Mouse (Mus musculus): ENCODE measurements around the gene Cdk2ap1. TPM values are rescaled to one million over a fixed set of nuclear protein-coding genes. Genes with fewer than 3 reads are reported as not detected.
A peak's percentile ranks its signal among the peaks of the same experiment; 100 is the strongest.
"Not testable (repeated sequence)": the region's sequence is repeated elsewhere in the genome, so short reads cannot be mapped to it uniquely, and the experiment has no call there.

Cdk2ap1 gene
- polyA plus RNA-seq, 1 experiment from 2014 or later = 87.9 TPM

DNA sequence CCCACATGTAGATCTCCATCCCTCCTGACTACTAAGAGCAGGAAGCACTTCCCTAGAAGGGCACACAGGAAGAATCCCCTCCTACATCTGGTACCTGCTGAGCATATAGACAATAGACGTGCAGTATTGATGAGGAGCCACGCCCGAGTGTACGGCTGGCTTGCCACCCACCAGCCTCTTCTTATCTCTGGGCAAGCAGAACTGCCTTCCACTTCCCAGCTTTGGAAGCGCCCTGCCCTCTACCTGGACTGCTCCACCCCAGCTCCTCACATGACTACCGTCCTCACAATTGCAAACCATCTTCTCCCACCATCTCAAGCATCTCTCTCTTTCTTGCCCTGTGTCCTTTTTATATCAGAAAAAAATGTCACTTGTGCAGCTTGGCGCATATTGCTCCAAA lies 45.2 kb downstream of the Cdk2ap1 start:
- Histone ChIP-seq H3K27me3 (no peaks in the 10 kb centered on the region), H3K4me3 (no peak overlapping the region), H3K36me3 (peaks cover 51% of the 10 kb centered on the region), H3K4me1 (replicated peaks) (no peaks in the 10 kb centered on the region), H3K4me2 (no peak overlapping the region), H3K27ac (no peak overlapping the region), H3K9ac (no peak overlapping the region), H3K9me3 (replicated peaks) (no peaks in the 10 kb centered on the region)
- WGBS = 80% methylated on average over 7 of the region's 7 CpGs
- ATAC-seq (replicated peaks; ENCODE audit: insufficient number of reproducible peaks, insufficient read depth, low FRiP score, low read depth) = no peak

DNA sequence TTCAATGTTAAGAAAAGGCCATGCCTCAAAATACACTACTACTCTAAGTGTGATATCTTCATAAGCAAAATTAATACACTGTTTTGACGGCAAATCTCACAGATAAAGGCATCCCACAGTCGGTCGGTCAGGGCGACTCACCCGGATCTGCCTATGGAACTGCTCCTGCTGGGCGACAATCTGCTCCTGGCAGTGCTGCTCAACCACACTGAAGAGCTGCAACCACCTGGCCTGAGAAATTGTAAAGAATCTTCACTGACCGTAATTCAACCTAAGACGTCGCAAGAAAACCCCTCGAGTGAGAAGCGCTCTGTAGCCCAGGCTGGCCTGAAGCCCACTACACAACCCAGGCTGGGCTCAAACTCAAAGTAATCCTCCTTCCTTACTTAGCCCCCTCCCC lies 46.9 kb downstream of the Cdk2ap1 start:
- H3K4me2 ChIP-seq = no peak overlapping the region
- H3K27me3 ChIP-seq = no peaks in the 10 kb centered on the region
- 93% methylated on average over 11 of the region's 11 CpGs for WGBS
- peaks cover 56% of the 10 kb centered on the region for H3K36me3 ChIP-seq
- no peak for ATAC-seq (replicated peaks; ENCODE audit: insufficient number of reproducible peaks, insufficient read depth, low FRiP score, low read depth)
- no peaks in the 10 kb centered on the region for H3K9me3 ChIP-seq (replicated peaks)
- H3K4me1 ChIP-seq (replicated peaks) = no peaks in the 10 kb centered on the region
- H3K4me3 ChIP-seq = no peak overlapping the region
- no peak overlapping the region for H3K27ac ChIP-seq
- no peak overlapping the region for H3K9ac ChIP-seq

DNA sequence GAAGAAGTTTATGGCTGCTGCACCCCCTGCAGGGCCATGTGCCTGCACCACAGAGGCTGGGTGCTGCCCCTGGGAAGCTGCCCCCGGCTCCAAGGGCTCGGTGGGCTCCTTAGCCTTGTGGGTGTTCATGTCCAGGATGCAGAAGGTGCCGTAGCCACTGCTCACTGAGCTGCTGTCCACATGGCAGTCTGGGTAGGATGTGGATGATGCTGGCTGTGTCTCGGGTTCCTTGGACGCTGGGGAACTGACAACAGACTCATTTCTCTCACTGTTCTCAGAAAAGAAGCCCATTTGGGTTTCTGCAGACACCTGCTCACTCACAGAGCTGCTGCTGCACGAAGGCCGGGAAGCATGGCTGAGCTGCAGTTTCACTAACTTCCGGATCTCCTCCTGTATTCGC lies 47.4 kb downstream of the Cdk2ap1 start:
- no peaks in the 10 kb centered on the region for H3K9me3 ChIP-seq (replicated peaks)
- no peaks in the 10 kb centered on the region for H3K27me3 ChIP-seq
- no peak overlapping the region for H3K27ac ChIP-seq
- no peak for ATAC-seq (replicated peaks; ENCODE audit: insufficient number of reproducible peaks, insufficient read depth, low FRiP score, low read depth)
- H3K4me3 ChIP-seq = no peak overlapping the region
- WGBS = 91% methylated on average over 9 of the region's 9 CpGs
- peaks cover 54% of the 10 kb centered on the region for H3K36me3 ChIP-seq
- H3K4me1 ChIP-seq (replicated peaks) = no peaks in the 10 kb centered on the region
- no peak overlapping the region for H3K4me2 ChIP-seq
- H3K9ac ChIP-seq = no peak overlapping the region

DNA sequence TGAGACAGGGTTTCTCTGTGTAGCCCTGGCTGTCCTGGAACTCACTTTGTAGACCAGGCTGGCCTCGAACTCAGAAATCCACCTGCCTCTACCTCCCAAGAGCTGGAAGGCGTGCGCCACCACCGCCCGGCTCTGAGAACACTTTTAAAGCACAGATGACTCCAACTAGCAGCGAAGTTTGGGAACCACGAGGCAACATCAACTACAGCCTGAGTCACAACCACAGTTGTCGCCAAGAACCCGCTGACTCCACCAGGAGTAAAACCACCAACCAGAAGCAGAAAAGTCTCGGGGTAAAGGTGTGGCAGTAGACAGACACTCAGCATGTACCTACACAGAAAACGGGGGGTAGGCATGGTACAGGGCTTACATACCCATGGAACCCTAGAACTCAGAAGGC lies 52.8 kb downstream of the Cdk2ap1 start:
- Histone ChIP-seq H3K27ac (no peak overlapping the region), H3K36me3 (peaks cover 67% of the 10 kb centered on the region), H3K4me1 (replicated peaks) (no peaks in the 10 kb centered on the region; the same call in 1 of the 2 replicates), H3K27me3 (no peaks in the 10 kb centered on the region), H3K9ac (no peak overlapping the region), H3K4me3 (no peak overlapping the region), H3K9me3 (replicated peaks) (no peaks in the 10 kb centered on the region), H3K4me2 (no peak overlapping the region)
- 91% methylated on average over 11 of the region's 11 CpGs for WGBS
- ATAC-seq (replicated peaks; ENCODE audit: insufficient number of reproducible peaks, insufficient read depth, low FRiP score, low read depth) = no peak

DNA sequence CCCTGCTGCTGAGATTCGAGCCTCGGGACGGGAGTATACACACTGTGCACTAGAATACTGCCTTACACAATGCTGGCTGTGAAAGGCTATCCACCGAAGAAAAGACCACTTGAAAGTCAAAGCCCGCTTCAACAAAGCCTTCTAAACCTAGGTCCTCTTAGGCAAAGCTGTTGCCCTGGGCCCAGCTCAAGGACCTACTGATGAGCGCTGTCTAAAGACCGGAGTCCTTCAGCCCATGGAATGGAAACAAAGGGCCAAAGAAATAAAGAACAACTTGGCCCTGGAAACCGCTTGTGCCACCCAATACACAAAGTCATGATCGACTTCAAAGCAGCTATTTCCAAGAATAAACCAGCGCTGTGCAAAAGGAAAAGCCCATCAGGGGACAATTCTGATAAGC lies 53.7 kb downstream of the Cdk2ap1 start:
- Histone ChIP-seq H3K36me3 (peaks cover 60% of the 10 kb centered on the region), H3K27ac (no peak overlapping the region), H3K9ac (no peak overlapping the region), H3K4me2 (no peak overlapping the region), H3K4me3 (no peak overlapping the region), H3K27me3 (no peaks in the 10 kb centered on the region), H3K9me3 (replicated peaks) (no peaks in the 10 kb centered on the region), H3K4me1 (replicated peaks) (no peaks in the 10 kb centered on the region; the same call in 1 of the 2 replicates)
- WGBS = 67% methylated on average over 10 of the region's 10 CpGs
- ATAC-seq (replicated peaks; ENCODE audit: insufficient number of reproducible peaks, insufficient read depth, low FRiP score, low read depth) = no peak

DNA sequence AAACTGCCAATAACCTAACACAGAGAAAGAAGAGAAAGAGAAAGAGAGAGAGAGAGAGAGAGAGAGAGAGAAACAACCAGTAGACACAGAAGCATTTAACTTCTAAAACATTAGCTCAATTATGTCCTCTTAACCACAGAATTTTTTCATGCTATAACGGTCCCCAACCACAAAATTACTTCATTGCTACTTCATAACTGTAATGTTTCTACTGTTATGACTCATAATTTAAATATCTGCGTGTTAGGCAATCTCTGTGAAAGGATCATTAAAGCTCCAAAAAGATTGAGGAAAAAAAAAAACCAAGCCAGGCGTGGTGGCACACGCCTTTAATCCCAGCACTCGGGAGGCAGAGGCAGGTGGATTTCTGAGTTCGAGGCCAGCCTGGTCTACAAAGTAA lies 60.0 kb downstream of the Cdk2ap1 start:
- not testable (repeated sequence) for H3K4me1 ChIP-seq (replicated peaks); H3K27me3 ChIP-seq; H3K9me3 ChIP-seq (replicated peaks); H3K4me3 ChIP-seq; H3K4me2 ChIP-seq; ATAC-seq (replicated peaks; ENCODE audit: insufficient number of reproducible peaks, insufficient read depth, low FRiP score, low read depth); H3K27ac ChIP-seq; H3K9ac ChIP-seq
- 90% methylated on average over 6 of the region's 6 CpGs for WGBS
- peaks cover 50% of the 10 kb centered on the region for H3K36me3 ChIP-seq

DNA sequence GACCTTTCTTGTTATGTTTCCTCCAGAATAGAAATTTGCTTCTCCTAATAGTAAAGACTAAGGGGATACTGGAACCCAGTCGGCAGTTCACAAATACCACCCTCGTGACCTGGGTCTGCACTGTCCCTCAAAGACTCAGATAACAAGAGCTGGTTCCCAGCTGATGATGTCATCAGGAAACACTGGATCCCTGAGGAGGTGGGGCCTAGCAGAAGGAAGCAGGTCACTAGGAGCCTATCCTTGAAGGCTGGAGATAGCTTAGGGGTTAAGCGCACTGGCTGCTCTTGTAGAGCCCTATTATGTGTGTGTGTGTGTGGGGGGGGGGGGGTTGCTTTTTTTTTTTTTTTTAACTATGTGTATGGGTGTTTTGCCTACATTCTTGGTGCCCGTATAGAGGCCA lies 62.8 kb downstream of the Cdk2ap1 start:
- WGBS = 44% methylated on average over 4 of the region's 4 CpGs

DNA sequence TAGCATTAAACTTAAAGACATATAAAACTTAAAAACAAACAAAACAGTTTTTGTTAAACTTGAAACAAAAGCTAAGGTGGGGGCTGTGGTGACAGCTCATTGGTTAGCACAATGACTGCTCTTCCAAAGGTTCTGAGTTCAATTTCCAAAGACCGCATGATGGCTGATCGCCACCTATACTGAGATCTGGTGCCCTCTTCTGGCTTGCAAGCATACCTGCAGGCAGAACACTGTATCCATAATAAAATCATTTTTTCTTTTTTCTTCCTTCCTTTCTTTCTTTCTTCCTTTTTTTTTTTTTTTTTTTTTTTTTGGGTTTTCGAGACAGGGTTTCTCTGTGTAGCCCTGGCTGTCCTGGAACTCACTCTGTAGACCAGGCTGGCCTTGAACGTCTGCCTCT lies 63.6 kb downstream of the Cdk2ap1 start:
- H3K4me1 ChIP-seq (replicated peaks); H3K27ac ChIP-seq; H3K27me3 ChIP-seq; H3K9ac ChIP-seq; H3K4me2 ChIP-seq; H3K9me3 ChIP-seq (replicated peaks); ATAC-seq (replicated peaks; ENCODE audit: insufficient number of reproducible peaks, insufficient read depth, low FRiP score, low read depth); H3K4me3 ChIP-seq: not testable (repeated sequence)
- H3K36me3 ChIP-seq = peaks cover 42% of the 10 kb centered on the region
- 53% methylated on average over 4 of the region's 4 CpGs for WGBS

More for the DNA sequence above, 62.8 kb downstream of the Cdk2ap1 start:
- Histone ChIP-seq H3K4me3 (no peak overlapping the region), H3K4me2 (no peak overlapping the region), H3K4me1 (replicated peaks) (peaks cover 3% of the 10 kb centered on the region), H3K9ac (no peak overlapping the region), H3K36me3 (peaks cover 40% of the 10 kb centered on the region), H3K27me3 (no peaks in the 10 kb centered on the region), H3K9me3 (replicated peaks) (no peaks in the 10 kb centered on the region), H3K27ac (no peak overlapping the region; the same call in 1 of the 2 replicates)
- 0 out of 2 replicates have a peak, but pooled peaks have one; percentile 35 for ATAC-seq (replicated peaks; ENCODE audit: insufficient number of reproducible peaks, insufficient read depth, low FRiP score, low read depth)

DNA sequence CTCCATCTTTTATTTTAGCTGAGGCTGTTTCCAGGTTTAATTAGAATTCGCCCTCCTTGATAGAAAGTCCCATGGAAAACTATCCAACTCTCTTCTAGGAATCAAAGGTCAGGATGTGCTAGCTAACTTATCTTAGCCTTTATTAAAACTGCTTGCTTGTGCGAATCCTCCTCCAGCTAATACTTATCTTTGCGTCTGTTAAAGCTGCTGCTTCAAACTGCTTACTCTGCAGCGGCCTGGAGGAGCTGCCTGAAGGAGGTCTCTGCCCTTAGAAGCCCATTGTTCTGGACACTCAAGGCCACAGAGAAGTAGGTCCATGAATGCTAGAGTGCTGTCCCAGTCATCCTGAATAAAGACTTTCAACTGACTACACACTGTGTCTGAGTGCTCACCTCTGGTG lies 66.4 kb downstream of the Cdk2ap1 start:
- no peak for ATAC-seq (replicated peaks; ENCODE audit: insufficient number of reproducible peaks, insufficient read depth, low FRiP score, low read depth)
- Histone ChIP-seq H3K27ac (no peak overlapping the region), H3K4me2 (no peak overlapping the region), H3K27me3 (no peaks in the 10 kb centered on the region), H3K4me1 (replicated peaks) (peaks cover 8% of the 10 kb centered on the region), H3K4me3 (no peak overlapping the region), H3K9ac (no peak overlapping the region), H3K36me3 (peaks cover 46% of the 10 kb centered on the region), H3K9me3 (replicated peaks) (no peaks in the 10 kb centered on the region)
- WGBS = 85% methylated on average over 4 of the region's 4 CpGs

Other genes with a start within 250 kb of the Cdk2ap1 start
- 67.6 and 75.3 TPM in 2 replicates for gene Arl6ip4, start 247.0 kb downstream of the Cdk2ap1 start, polyA plus RNA-seq (2015; fragmentation: Nextera tagmentation; extraction: Ambion mirVana)
- 4.9 and 7.9 TPM in 2 replicates for gene Pitpnm2, start 113.3 kb downstream of the Cdk2ap1 start, polyA plus RNA-seq (2015; fragmentation: Nextera tagmentation; extraction: Ambion mirVana)
- gene Mphosph9, start 35.1 kb downstream of the Cdk2ap1 start, polyA plus RNA-seq (2015; fragmentation: Nextera tagmentation; extraction: Ambion mirVana) = 10.2 TPM in 2 replicates
- gene 2810006K23Rik, start 35.0 kb downstream of the Cdk2ap1 start, polyA plus RNA-seq (2015; fragmentation: Nextera tagmentation; extraction: Ambion mirVana) = 17.4 and 19.0 TPM in 2 replicates
- gene Sbno1, start 62.9 kb upstream of the Cdk2ap1 start, polyA plus RNA-seq (2015; fragmentation: Nextera tagmentation; extraction: Ambion mirVana) = 57.8 and 65.5 TPM in 2 replicates
- gene Kmt5a, start 76.8 kb upstream of the Cdk2ap1 start, polyA plus RNA-seq (2015; fragmentation: Nextera tagmentation; extraction: Ambion mirVana) = 63.3 and 74.6 TPM in 2 replicates
- 15.0 and 20.9 TPM in 2 replicates for gene Rilpl2, start 115.3 kb upstream of the Cdk2ap1 start, polyA plus RNA-seq (2015; fragmentation: Nextera tagmentation; extraction: Ambion mirVana)
- 19.2 and 20.7 TPM in 2 replicates for gene Snrnp35, start 120.1 kb upstream of the Cdk2ap1 start, polyA plus RNA-seq (2015; fragmentation: Nextera tagmentation; extraction: Ambion mirVana)
- gene Rilpl1, start 168.3 kb upstream of the Cdk2ap1 start, polyA plus RNA-seq (2015; fragmentation: Nextera tagmentation; extraction: Ambion mirVana) = 26.5 and 27.8 TPM in 2 replicates
- 409 and 423 TPM in 2 replicates for gene Tmed2, start 177.6 kb upstream of the Cdk2ap1 start, polyA plus RNA-seq (2015; fragmentation: Nextera tagmentation; extraction: Ambion mirVana)
- 6.7 and 8.7 TPM in 2 replicates for gene Ddx55, start 189.8 kb upstream of the Cdk2ap1 start, polyA plus RNA-seq (2015; fragmentation: Nextera tagmentation; extraction: Ambion mirVana)
- gene Eif2b1, start 216.0 kb upstream of the Cdk2ap1 start, polyA plus RNA-seq (2015; fragmentation: Nextera tagmentation; extraction: Ambion mirVana) = 51.2 and 53.6 TPM in 2 replicates
- 28.9 and 34.5 TPM in 2 replicates for gene Gtf2h3, start 216.1 kb upstream of the Cdk2ap1 start, polyA plus RNA-seq (2015; fragmentation: Nextera tagmentation; extraction: Ambion mirVana)